Mouse (Mus musculus) CD4-positive, CD25-positive, alpha-beta regulatory T cell, adult 4 months (primary cell): ENCODE data around the gene Adcy1. TPM values are rescaled to one million over a fixed set of nuclear protein-coding genes. Genes with fewer than 3 reads are reported as not detected.

ENCODE experiments used
- ATAC-seq: one replicate; pipeline ENCODE4 v1.8.0; 2017
- polyA plus RNA-seq, 2 experiments: library from polyadenylated mRNA; unstranded; fragments of 100-300 nt; shearing (Covaris generic); gene quantifications; one replicate each; pipeline ENCODE4 v1.2.1; 2017

Gene Adcy1
- polyA plus RNA-seq = not detected

GRCm38 (mm10) chr11:7063001-7063584, at the start of gene Adcy1:
Adcy1 (plus strand) TSS chr11:7063489.
- no peak for ATAC-seq

- no peak for ATAC-seq
Observed at GRCm38 (mm10) chr11:7016907-7017306, 46.4 kb upstream of the Adcy1 start.

GRCm38 (mm10) chr11:7018078-7018477, 45.2 kb upstream of the Adcy1 start:
- no peak for ATAC-seq

DNA sequence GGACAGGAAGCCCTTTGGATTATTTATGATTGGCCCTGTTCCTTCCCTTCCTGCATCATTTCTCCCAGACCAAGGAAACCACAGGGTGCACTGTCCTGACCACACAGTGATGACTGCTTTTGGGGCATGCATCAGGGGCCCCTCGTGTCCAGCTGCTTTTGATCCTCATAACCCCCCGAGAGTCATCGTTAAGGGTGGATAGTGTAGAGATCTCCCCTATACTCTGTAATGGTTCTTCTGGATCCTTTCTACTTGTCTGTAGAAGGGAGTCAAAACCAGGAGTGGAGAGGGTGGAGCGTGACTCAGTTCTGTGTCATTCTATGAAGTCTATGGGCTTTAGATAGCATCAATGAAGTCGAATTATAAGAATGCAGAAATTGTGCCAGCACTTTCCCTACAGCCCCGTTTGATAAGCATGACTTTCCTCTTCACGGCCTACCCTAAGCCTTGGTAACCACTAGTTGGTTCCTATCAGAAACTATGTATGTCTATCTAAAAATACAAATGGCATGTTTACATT, 44.2 kb upstream of the Adcy1 start:
- no peak for ATAC-seq

- ATAC-seq = no peak
Observed at GRCm38 (mm10) chr11:7033063-7033462, 30.2 kb upstream of the Adcy1 start.

DNA sequence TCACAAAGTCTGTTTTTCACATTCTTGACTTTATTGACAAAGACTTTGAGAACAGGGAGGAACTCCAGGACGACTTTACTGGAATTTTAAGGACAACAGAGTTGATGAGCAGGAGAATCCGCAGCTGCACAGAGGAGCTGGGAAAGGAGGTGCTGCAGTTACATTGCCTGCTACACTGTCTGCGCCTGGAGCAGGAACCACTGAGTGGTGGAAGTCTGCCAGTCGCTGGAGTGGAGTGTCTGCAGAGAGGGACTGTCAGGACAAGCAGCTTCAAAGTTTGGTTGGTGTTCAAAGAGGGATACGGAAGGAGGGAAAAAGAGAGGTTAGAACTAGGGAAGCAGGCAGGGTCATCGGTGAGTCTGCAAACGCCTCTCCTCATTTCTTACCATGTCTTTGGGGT, 23.6 kb upstream of the Adcy1 start:
- ATAC-seq = no peak

DNA sequence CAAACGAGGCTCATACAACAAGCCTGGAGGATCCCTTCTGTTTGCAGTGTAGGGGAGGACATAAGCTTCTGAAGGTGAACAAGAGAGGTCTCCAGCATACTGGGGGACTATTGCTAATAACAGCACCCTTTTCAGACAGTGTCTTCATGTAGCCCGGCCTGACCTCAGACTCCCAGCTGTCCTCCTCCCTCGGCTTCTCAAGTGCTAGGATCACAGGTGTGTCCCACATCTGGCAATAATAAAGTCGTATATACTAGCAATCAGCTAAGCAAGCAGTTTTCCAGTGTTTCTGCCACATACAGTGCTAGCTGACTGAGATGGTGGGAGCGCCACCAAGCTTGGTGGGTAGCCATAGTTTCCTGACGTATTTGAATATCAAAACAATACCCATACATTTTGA, 22.5 kb upstream of the Adcy1 start:
- ATAC-seq = no peak

GRCm38 (mm10) chr11:7047176-7047575, 16.1 kb upstream of the Adcy1 start:
- ATAC-seq = no peak

DNA sequence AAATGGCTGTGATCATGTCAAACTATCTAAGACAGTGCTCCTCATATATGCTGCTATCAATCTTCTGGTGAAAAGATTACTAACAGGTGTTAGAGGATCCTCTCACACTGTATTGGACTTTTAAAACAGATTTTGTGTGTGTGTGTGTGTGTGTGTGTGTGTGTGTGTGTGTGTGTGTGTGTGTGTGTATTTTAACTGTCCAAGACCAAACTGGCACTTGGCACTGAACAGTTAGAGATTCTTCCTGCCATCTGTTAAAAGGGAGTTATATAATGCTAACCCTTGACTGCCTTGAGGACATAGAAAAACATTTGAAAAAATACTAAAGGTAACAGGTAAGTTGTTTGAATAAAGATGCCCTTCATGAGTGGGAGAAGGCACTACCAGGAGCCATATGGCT, 15.7 kb upstream of the Adcy1 start:
- no peak for ATAC-seq

GRCm38 (mm10) chr11:7053710-7054109, 9.6 kb upstream of the Adcy1 start:
- no peak for ATAC-seq

- ATAC-seq = no peak
Observed at GRCm38 (mm10) chr11:7054662-7055265, 8.5 kb upstream of the Adcy1 start.

DNA sequence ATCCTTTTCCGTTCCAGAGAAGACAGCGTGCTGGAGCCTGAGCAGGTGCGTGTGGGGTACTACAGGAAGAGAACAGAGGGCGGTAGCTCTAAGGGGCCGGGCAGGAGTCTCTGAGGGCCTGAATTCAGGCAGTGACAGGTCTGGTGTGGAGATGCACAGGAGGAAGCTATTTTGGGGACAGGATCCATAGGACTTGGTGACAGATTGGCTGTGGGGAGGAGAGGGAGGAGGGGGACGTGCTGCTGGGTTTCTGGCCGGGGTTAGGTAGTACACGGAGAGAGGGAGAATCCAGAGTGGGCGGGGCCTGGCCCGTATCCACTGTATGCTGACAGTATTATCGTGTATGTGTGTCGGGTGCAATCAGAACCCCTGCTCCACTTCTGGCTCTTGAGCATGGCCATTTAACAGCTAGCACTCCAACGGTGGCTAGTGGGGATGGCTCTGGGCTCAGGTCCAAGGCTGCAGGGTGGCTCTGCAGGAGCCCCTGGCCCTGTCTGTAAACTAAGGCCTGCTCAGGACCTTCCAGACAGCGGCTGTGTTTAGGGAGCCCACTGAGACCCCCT, 7.8 kb upstream of the Adcy1 start:
- ATAC-seq = no peak

DNA sequence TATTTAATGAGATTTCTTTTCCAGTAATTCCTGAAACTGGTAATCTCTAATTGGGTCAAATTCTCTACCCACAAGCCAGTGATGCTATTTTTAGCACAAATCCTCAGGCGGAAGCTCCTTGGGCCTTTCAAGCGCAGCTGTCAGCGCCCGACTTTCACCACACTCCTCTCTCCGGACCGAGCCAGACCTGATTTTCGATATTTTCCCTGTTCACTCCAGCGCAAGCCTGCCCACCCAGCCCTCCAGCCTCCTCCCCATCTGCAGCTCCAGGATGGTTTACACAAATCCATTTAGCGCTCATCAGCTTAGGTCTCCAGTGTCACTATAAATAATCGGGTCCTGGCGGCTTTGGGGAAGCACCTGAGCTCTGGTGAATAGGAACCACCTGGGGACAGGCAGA, 7.2 kb upstream of the Adcy1 start:
- ATAC-seq = no peak

DNA sequence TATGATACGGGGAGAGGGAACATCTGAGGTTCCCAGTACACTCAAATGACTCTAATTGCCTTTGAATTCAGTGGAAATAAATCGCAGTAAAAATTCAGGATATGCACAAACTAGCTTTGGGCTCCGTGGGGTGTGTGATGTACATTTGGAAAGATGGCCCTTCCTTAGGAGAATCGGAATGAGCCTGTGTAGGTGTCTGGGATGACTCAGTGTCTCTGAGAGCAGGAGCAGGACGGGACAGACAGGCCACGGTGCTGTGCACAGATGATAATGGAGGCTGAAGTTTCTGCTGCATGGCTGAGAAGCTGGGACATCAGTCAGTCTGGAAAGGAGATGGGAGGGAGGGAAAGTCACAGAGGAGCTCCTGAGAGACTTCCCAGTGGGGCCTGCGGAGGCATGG, 5.5 kb upstream of the Adcy1 start:
- ATAC-seq = no peak

DNA sequence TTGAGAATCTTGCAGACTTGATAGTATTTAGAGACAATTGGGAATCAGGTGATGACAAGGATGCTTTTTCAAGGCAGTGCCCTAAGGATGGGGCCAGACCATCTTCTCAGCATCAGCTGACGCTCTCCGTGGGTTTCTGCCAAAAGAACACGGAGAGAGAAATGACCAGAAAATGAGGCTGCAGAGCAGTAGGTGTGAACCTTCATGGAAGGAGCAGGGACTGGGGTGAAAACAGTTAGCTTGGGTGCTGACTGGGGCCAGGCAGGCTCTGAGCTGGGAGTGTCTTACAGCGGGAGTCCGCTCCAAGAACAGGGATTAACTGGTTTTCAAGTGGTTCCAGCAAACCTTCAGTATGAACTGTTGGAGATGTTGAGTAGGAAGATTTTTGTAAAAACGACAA, 1.3 kb upstream of the Adcy1 start:
- ATAC-seq = no peak

DNA sequence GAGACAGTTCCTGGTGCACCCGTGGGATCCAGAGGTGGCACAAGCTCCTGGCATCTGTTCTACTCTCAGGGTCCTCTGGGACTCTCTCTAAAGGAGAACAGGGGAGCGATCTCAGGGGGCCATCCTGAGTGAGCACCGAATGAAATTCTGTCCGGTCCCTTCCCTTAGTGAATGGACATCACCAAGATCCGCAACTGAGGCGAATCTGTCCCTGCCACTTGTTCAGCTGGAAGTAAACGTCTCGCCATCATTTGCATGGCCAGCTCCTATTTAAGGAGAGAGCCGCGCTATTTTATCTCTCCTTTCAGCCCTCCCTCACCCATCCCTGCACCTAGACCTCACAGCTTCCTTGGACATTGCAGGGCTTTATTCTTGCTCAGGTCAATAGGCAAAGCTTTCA, 723 bp upstream of the Adcy1 start:
- no peak for ATAC-seq

- ATAC-seq = no peak
Observed at GRCm38 (mm10) chr11:7063681-7064267, 485 bp downstream of the Adcy1 start.

DNA sequence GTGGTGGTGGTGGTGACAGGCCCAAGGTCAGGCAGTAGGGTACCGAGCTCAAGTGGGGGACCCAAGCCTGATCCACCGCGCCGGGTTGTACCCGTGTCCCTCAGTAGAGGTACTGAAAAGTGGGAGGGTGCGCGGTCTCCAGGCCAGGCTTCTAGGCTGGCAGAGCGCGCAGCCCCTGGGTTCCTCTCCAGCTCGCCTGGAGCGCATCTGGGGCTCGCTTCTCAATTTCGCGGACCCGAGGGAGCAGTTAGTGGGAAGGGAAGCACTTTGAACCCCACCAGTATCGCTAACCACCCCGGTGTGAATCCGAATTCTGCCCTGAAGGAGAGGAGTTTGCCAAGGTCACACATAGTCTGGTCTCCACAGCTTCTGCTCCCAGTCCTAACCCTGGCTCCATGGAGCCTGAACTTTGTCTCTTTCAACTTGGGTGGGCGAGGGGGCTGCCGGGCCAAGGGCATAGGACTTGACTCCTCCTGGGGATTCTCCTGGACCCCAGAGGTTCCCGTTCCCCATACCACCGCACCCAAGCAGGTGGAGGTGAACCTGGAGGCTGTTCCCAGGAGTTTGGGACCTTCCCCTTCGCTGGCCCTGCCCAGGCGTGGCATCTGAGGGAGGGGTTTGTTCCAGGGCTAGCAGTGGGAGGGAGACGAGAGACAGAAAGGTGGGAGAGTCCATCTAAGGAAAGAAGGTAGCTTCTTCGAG, 1.3 kb downstream of the Adcy1 start:
- ATAC-seq = no peak

DNA sequence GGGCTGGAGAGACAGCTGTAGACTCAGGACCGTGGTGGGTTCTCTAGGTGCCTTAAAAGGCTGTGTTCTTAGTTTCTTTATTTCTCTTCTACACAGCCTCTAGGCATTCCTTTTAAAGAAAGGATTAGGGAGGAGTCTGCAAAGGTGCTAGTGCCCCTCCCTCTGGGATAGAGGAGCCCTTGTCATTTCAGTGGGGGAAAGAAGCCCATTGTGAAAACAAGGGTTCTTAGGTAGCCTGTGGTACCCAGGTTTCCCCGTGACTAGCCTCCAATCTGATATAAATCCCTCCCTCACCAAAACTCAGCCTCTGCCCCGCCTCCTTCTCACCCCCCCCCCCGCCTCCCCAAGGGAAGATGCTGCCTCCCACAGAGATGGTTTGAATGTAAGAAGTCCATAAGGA, 2.1 kb downstream of the Adcy1 start:
- no peak for ATAC-seq

DNA sequence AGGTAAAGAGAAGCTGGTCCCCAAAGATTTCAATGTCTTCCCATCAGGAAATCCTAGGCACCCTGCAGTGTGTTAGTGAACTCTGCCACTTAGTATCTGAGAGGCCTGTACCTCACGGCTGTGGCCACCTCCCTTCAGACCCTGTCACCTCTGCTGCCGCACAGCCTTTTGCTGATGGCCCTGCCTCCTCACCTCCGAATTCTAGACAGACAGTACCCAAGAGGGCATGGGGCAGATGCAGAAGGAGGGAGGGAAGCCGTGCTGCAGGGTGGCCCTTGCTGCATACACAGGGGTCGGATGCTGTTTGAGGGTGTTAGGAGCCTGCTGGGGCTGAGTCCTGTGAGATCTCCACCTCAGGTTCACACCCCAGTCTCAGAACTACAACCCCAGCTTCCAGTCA, 2.6 kb downstream of the Adcy1 start:
- ATAC-seq = no peak

DNA sequence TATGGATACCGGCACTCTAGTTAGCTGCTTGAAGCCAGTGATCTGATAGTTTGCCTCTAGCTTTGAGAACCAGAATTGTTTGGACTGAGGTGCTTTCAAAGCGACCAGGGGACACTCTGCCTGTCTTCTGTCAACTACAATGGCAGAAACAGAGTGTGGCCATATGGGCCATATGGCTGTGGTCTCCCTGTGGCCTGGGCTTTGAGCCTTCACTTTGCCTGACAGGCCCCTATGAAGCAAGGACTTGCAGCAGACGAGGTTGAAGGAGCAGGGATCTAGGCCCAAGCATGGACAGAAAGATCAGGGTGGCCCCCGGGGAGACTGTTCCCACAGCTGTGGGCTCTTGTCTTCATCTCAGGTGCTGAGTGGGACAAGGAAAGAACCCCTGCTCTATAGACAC, 4.0 kb downstream of the Adcy1 start:
- ATAC-seq = no peak

GRCm38 (mm10) chr11:7068479-7069235, 5.4 kb downstream of the Adcy1 start:
- no peak for ATAC-seq

- ATAC-seq = no peak
Observed at GRCm38 (mm10) chr11:7069762-7070161, 6.5 kb downstream of the Adcy1 start.
